Mouse (Mus musculus): ENCODE results near the gene Tmod3.

GRCm38 (mm10) chr9:75536422-75536821 lies 23.0 kb downstream of the Tmod3 start:
- TF ChIP-seq GATA1 (IDR thresholded peaks at IDR 0.05; ENCODE audit: borderline replicate concordance, low read length) (no peak), GATA2 (IDR thresholded peaks at IDR 0.05; ENCODE audit: borderline replicate concordance, low read depth, low read length) (no peak), POLR2AphosphoS5 (IDR thresholded peaks at IDR 0.05; ENCODE audit: insufficient replicate concordance, low read depth, low read length) (no peak), TAL1 (conservative IDR thresholded peaks at IDR 0.05; ENCODE audit: low read depth, low read length) (no peak), CTCF (IDR thresholded peaks at IDR 0.05; ENCODE audit: low read depth, low read length) (no peak)

All from G1E (cell line).